Mouse (Mus musculus): ENCODE results near the gene Atl3.

- TF ChIP-seq MAX (IDR thresholded peaks at IDR 0.05) (no peak), CTCF (IDR thresholded peaks at IDR 0.05; ENCODE audit: control insufficient read depth, insufficient read depth, insufficient read length) (no peak), USF1 (IDR thresholded peaks at IDR 0.05; ENCODE audit: low read depth) (no peak)
Observed at GRCm38 (mm10) chr19:7493352-7494186, at the start of gene Atl3.

Measured in C2C12 (cell line).